In the genomic region with DNA sequence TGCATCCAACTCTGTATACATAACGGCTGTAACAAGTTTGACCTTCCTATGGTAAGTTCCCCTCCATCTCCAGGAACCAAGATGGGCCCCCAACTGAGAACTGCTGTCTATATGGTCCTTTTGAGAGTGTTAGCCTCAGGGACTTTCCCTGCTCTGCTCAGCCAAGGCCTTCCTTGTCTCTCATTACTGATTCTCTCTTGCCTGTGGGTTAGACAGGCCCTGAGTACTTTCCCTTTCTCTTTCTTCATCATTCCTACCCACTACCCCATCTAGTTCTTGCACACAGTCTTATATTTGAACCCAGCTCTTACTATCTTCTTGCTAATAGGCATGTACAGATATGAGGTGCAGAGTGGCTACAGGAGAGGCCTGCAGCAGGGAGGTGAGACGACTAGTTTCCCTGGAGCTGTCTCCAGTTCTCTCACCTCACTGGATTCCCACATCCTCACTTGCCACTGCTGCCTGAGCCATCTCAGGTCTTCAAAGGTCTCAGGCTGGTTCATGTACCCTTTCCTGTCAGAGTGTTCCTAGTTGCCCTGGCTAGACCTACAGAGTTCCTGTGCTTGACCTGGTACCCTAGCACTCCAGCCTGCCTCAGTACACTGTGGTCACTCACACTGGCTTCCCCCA, we compare ENCODE assay signal across 20 mouse cellular contexts.
A peak's percentile ranks its signal among the peaks of the same experiment; 100 is the strongest.
DNase-seq lines count a peak whose midpoint lies in the region; ATAC-seq and TF ChIP-seq lines count a peak whose summit lies in the region.
"Had no signal": no experiment of that assay in that cellular context is flagged by ENCODE, and none has a peak within 500 bp of the region (broad histone marks: within the 10 kb centered on the region; RNA-seq: fewer than 3 reads in every experiment).

No protein-coding gene starts in this region.

- H3K4me3 ChIP-seq in limb, embryonic 11.5 days (ENCODE audit: low read depth, low read length): no peak overlapping the region
- H3K4me3 ChIP-seq in limb, embryonic 10.5 days: no peak overlapping the region
- H3K4me3 ChIP-seq in CH12.LX (replicated peaks in 1 of 3; ENCODE audit: low read depth in 2 of 3, low read length in 2 of 3, poor library complexity in 1 of 3): peak overlapping the region; percentile 10 to 52 (median 41)
- no peak overlapping the region for H3K4me3 ChIP-seq in midbrain, embryonic 10.5 days
- H3K4me3 ChIP-seq: embryonic facial prominence, embryonic 12.5 days; heart, embryonic 12.5 days; hindbrain, embryonic 15.5 days had no signal

- TF ChIP-seq RAD21 in CH12.LX (IDR thresholded peaks at IDR 0.05; ENCODE audit: low read depth, low read length): no peak; the same call in none of the 2 replicates

- TF ChIP-seq CTCF in CH12.LX (conservative IDR thresholded peaks at IDR 0.05 in 1 of 2, IDR thresholded peaks at IDR 0.05 in 1 of 2; ENCODE audit: low read depth in 2 of 2, low read length in 2 of 2): no peak

- ATAC-seq in limb, embryonic 11.5 days (ENCODE audit: insufficient number of reproducible peaks, low FRiP score, low TSS enrichment, low read depth): no peak
- peak; percentile 87 for ATAC-seq in inflammation-experienced regulatory T-cells, adult 6 months
- ATAC-seq: forebrain, embryonic 14.5 days; intestine, embryonic 16.5 days had no signal

- 65% methylated on average over 2 of the region's 2 CpGs for WGBS in limb, embryonic 11.5 days
- WGBS in limb, embryonic 10.5 days: 67% methylated on average over 2 of the region's 2 CpGs
- 76% methylated on average over 2 of the region's 2 CpGs for WGBS in midbrain, embryonic 10.5 days

- H3K9me3 ChIP-seq in limb, embryonic 11.5 days (ENCODE audit: control insufficient read depth, low read length): no peaks in the 10 kb centered on the region
- H3K9me3 ChIP-seq in limb, embryonic 10.5 days (replicated peaks): no peaks in the 10 kb centered on the region
- no peaks in the 10 kb centered on the region for H3K9me3 ChIP-seq in CH12.LX (replicated peaks; ENCODE audit: low read length)
- peaks cover 15% of the 10 kb centered on the region; the same call in 1 of the 2 replicates for H3K9me3 ChIP-seq in midbrain, embryonic 10.5 days (replicated peaks)
- H3K9me3 ChIP-seq: heart, embryonic 12.5 days; hindbrain, embryonic 15.5 days had no signal

- DNase-seq in limb, embryonic 11.5 days (ENCODE audit: low spot score): peak; percentile 15
- DNase-seq in limb, embryonic 10.5 days (ENCODE audit: low spot score): no peak
- DNase-seq in CH12.LX (ENCODE audit: extremely low read depth): peak; percentile 35
- DNase-seq in cerebellum, postnatal 14 days: no peak
- no peak for DNase-seq in midbrain, embryonic 10.5 days (ENCODE audit: low spot score)
- no peak for DNase-seq in layer of hippocampus, adult 9-10 months (ENCODE audit: low spot score)
- DNase-seq: adrenal gland, postnatal 10 days; B cell, adult 2 months; cerebellum, adult 11 months; cerebellum, adult 8-10 months; cerebellum, postnatal 25 days; gastrocnemius, postnatal 36 days; heart, adult 18-20 months; kidney, adult 2 months had no signal

- no peaks in the 10 kb centered on the region for H3K36me3 ChIP-seq in limb, embryonic 11.5 days (ENCODE audit: control insufficient read depth, insufficient read depth, low read length)
- no peaks in the 10 kb centered on the region for H3K36me3 ChIP-seq in limb, embryonic 10.5 days
- H3K36me3 ChIP-seq in CH12.LX (replicated peaks in 1 of 2; ENCODE audit: control insufficient read depth in 1 of 2, insufficient read depth in 1 of 2, low read length in 1 of 2): peaks cover 0 to 16% of the 10 kb centered on the region in 2 experiments
- H3K36me3 ChIP-seq in midbrain, embryonic 10.5 days: no peaks in the 10 kb centered on the region
- H3K36me3 ChIP-seq: embryonic facial prominence, embryonic 12.5 days; heart, embryonic 12.5 days; hindbrain, embryonic 15.5 days had no signal

- no peak overlapping the region for H3K4me2 ChIP-seq in limb, embryonic 11.5 days (ENCODE audit: low read depth, severe bottlenecking)
- peak overlapping the region; percentile 8; the same call in 1 of the 2 replicates for H3K4me2 ChIP-seq in CH12.LX (ENCODE audit: insufficient read depth, low read depth, poor library complexity, severe bottlenecking)
- H3K4me2 ChIP-seq: embryonic facial prominence, embryonic 12.5 days; heart, embryonic 12.5 days; hindbrain, embryonic 15.5 days had no signal

- TF ChIP-seq EP300 in CH12.LX (IDR thresholded peaks at IDR 0.05; ENCODE audit: low read length): peak; percentile 55

- no peak for TF ChIP-seq POLR2A in CH12.LX (IDR thresholded peaks at IDR 0.05; ENCODE audit: low read depth, low read length)

- in situ Hi-C loops in CH12.LX (cut with MboI; ENCODE audit: low pct_ligation_motif_present, low pct_unique_long_range_greater_than_20kb, low sequenced_read_pairs): no loop called here

- no peak overlapping the region for H3K9ac ChIP-seq in limb, embryonic 11.5 days (ENCODE audit: low read length)
- no peak overlapping the region for H3K9ac ChIP-seq in CH12.LX (ENCODE audit: insufficient read depth, low read depth)
- H3K9ac ChIP-seq: embryonic facial prominence, embryonic 12.5 days; heart, embryonic 12.5 days; hindbrain, embryonic 15.5 days had no signal

- H3K79me2 ChIP-seq in CH12.LX (replicated peaks; ENCODE audit: control insufficient read depth, extremely low read depth, insufficient read depth, poor library complexity, severe bottlenecking): no peaks in the 10 kb centered on the region

- dilution Hi-C loops in CH12.LX (cut with MboI; ENCODE audit: extremely low pct_ligation_motif_present, extremely low pct_unique_long_range_greater_than_20kb, low sequenced_read_pairs): no loop called here

- no peaks in the 10 kb centered on the region for H3K27me3 ChIP-seq in limb, embryonic 11.5 days (ENCODE audit: control insufficient read depth, insufficient read depth, low read length)
- H3K27me3 ChIP-seq in limb, embryonic 10.5 days (ENCODE audit: low read depth, poor library complexity, severe bottlenecking): no peaks in the 10 kb centered on the region
- H3K27me3 ChIP-seq in CH12.LX (replicated peaks): no peaks in the 10 kb centered on the region
- no peaks in the 10 kb centered on the region for H3K27me3 ChIP-seq in midbrain, embryonic 10.5 days (ENCODE audit: low read depth, poor library complexity, severe bottlenecking)
- H3K27me3 ChIP-seq: embryonic facial prominence, embryonic 12.5 days; heart, embryonic 12.5 days; hindbrain, embryonic 15.5 days had no signal

- no peak overlapping the region for H3K27ac ChIP-seq in limb, embryonic 11.5 days (replicated peaks; ENCODE audit: low read depth, low read length)
- no peak overlapping the region for H3K27ac ChIP-seq in limb, embryonic 10.5 days
- no peak overlapping the region for H3K27ac ChIP-seq in CH12.LX (ENCODE audit: insufficient read depth, low read depth)
- no peak overlapping the region for H3K27ac ChIP-seq in midbrain, embryonic 10.5 days (replicated peaks)
- H3K27ac ChIP-seq: embryonic facial prominence, embryonic 12.5 days; hindbrain, embryonic 15.5 days had no signal

- H3K4me1 ChIP-seq in limb, embryonic 11.5 days (ENCODE audit: control insufficient read depth, insufficient read depth, low read length): no peaks in the 10 kb centered on the region
- no peaks in the 10 kb centered on the region for H3K4me1 ChIP-seq in limb, embryonic 10.5 days
- H3K4me1 ChIP-seq in CH12.LX (ENCODE audit: control insufficient read depth in 1 of 2, insufficient read depth in 2 of 2): peaks cover 0 to 18% of the 10 kb centered on the region in 2 experiments; a peak in 2 of 4 replicates
- no peaks in the 10 kb centered on the region for H3K4me1 ChIP-seq in midbrain, embryonic 10.5 days
- H3K4me1 ChIP-seq: embryonic facial prominence, embryonic 12.5 days; heart, embryonic 12.5 days; hindbrain, embryonic 15.5 days had no signal

TF ChIP-seq in CH12.LX, 34 proteins besides CTCF, POLR2A, EP300 and RAD21 (continues in another document):
- TF ChIP-seq ZC3H11A (IDR thresholded peaks at IDR 0.05; ENCODE audit: low read depth, low read length) (no peak), MAFK (IDR thresholded peaks at IDR 0.05; ENCODE audit: insufficient replicate concordance, low read length) (no peak), HCFC1 (IDR thresholded peaks at IDR 0.05; ENCODE audit: low read depth, low read length) (no peak), MYC (IDR thresholded peaks at IDR 0.05; ENCODE audit: low read depth, low read length) (no peak), MXI1 (IDR thresholded peaks at IDR 0.05; ENCODE audit: low read depth, low read length) (no peak), MAZ (IDR thresholded peaks at IDR 0.05; ENCODE audit: low read depth, low read length) (no peak), ZNF384 (IDR thresholded peaks at IDR 0.05; ENCODE audit: low read depth, low read length) (no peak), ELF1 (IDR thresholded peaks at IDR 0.05; ENCODE audit: low read depth, low read length) (peak; percentile 29; the same call in 1 of the 2 replicates), CHD2 (IDR thresholded peaks at IDR 0.05; ENCODE audit: low read length) (no peak), UBTF (IDR thresholded peaks at IDR 0.05; ENCODE audit: low read depth, low read length) (no peak), NRF1 (IDR thresholded peaks at IDR 0.05; ENCODE audit: low read depth, low read length) (no peak), KAT2A (IDR thresholded peaks at IDR 0.05; ENCODE audit: insufficient replicate concordance, low read length) (no peak), GABPA (IDR thresholded peaks at IDR 0.05; ENCODE audit: insufficient replicate concordance, low read depth, low read length) (no peak), JUN (IDR thresholded peaks at IDR 0.05; ENCODE audit: insufficient read depth, low read depth, low read length) (no peak), ZMIZ1 (IDR thresholded peaks at IDR 0.05; ENCODE audit: low read depth, low read length) (no peak), PAX5 (IDR thresholded peaks at IDR 0.05; ENCODE audit: low read length) (no peak), ZKSCAN1 (IDR thresholded peaks at IDR 0.05; ENCODE audit: borderline replicate concordance, low read depth, low read length) (no peak), SMC3 (IDR thresholded peaks at IDR 0.05; ENCODE audit: low read depth, low read length) (peak; percentile 4; the same call in 1 of the 2 replicates), ETS1 (conservative IDR thresholded peaks at IDR 0.05; ENCODE audit: low read depth, low read length) (peak; percentile 34; the same call in 1 of the 2 replicates), MAX (IDR thresholded peaks at IDR 0.05; ENCODE audit: low read length) (no peak), SIN3A (IDR thresholded peaks at IDR 0.05; ENCODE audit: low read length) (0 out of 2 replicates have a peak, but pooled peaks have one; percentile 19), RCOR1 (conservative IDR thresholded peaks at IDR 0.05; ENCODE audit: low read depth, low read length) (no peak), JUND (conservative IDR thresholded peaks at IDR 0.05; ENCODE audit: low read depth, low read length) (no peak), MEF2A (IDR thresholded peaks at IDR 0.05; ENCODE audit: borderline replicate concordance, low read depth, low read length) (no peak), NELFE (IDR thresholded peaks at IDR 0.05; ENCODE audit: low read depth, low read length) (no peak), USF1 (IDR thresholded peaks at IDR 0.05; ENCODE audit: low read depth, low read length) (no peak)

Comparison
In these comparisons a context has a peak if more than half of its experiments do, and no peak if none do; other contexts are left out.
1. DNase-seq: peak in limb, embryonic 11.5 days (single experiment) and CH12.LX (single experiment); none in limb, embryonic 10.5 days (single experiment), cerebellum, postnatal 14 days (0 of 2), midbrain, embryonic 10.5 days (single experiment) and layer of hippocampus, adult 9-10 months (single experiment).
2. H3K4me3 ChIP-seq: peak in CH12.LX (3 of 3); none in limb, embryonic 11.5 days (single experiment), limb, embryonic 10.5 days (single experiment) and midbrain, embryonic 10.5 days (single experiment).